Mouse (Mus musculus): ENCODE measurements at regions not wholly inside any gene's neighbourhood (a gene's known extent, or its start where the extent isn't known, plus 50 kb on each side); places are given as distances from the start of the nearest gene placed in this dataset.

GRCm38 (mm10) chr7:78102396-78102795, 635.4 kb downstream of the Ntrk3 start:
- DNase-seq (ENCODE audit: low spot score), result no peak
- Histone ChIP-seq H3K27ac (ENCODE audit: low read depth, low read length) (no peak overlapping the region), H3K4me2 (ENCODE audit: low read depth, low read length, poor library complexity, severe bottlenecking) (no peak overlapping the region), H3K27me3 (ENCODE audit: insufficient read depth, low read length) (no peaks in the 10 kb centered on the region; the same call in 1 of the 2 replicates), H3K4me1 (ENCODE audit: insufficient read depth, low read length) (no peaks in the 10 kb centered on the region), H3K4me3 (ENCODE audit: low read depth, low read length) (no peak overlapping the region), H3K9me3 (ENCODE audit: low read length) (no peaks in the 10 kb centered on the region), H3K9ac (replicated peaks; ENCODE audit: low read length, poor library complexity, severe bottlenecking) (no peak overlapping the region), H3K36me3 (ENCODE audit: insufficient read depth, low read length) (no peaks in the 10 kb centered on the region)
- no peak for ATAC-seq (ENCODE audit: low FRiP score)
- TF ChIP-seq CTCF (IDR thresholded peaks at IDR 0.05), result no peak
- WGBS, result 88% methylated on average over 3 of the region's 3 CpGs

GRCm38 (mm10) chr7:78086566-78087008, 651.2 kb downstream of the Ntrk3 start:
- Histone ChIP-seq H3K4me2 (ENCODE audit: low read depth, low read length, poor library complexity, severe bottlenecking) (0 out of 2 replicates have a peak overlapping the region, but pooled peaks have one; percentile 6), H3K27ac (ENCODE audit: low read depth, low read length) (no peak overlapping the region), H3K27me3 (ENCODE audit: insufficient read depth, low read length) (no peaks in the 10 kb centered on the region), H3K4me3 (ENCODE audit: low read depth, low read length) (no peak overlapping the region), H3K36me3 (ENCODE audit: insufficient read depth, low read length) (no peaks in the 10 kb centered on the region), H3K9me3 (ENCODE audit: low read length) (no peaks in the 10 kb centered on the region), H3K4me1 (ENCODE audit: insufficient read depth, low read length) (peaks cover 5% of the 10 kb centered on the region), H3K9ac (replicated peaks; ENCODE audit: low read length, poor library complexity, severe bottlenecking) (no peak overlapping the region)
- peak; percentile 57 for DNase-seq (ENCODE audit: low spot score)
- WGBS, result 58% methylated on average over 4 of the region's 4 CpGs
- no peak for TF ChIP-seq CTCF (IDR thresholded peaks at IDR 0.05)
- no peak for ATAC-seq (ENCODE audit: low FRiP score)

- Histone ChIP-seq H3K27ac (ENCODE audit: low read depth, low read length) (no peak overlapping the region), H3K27me3 (ENCODE audit: insufficient read depth, low read length) (no peaks in the 10 kb centered on the region), H3K36me3 (ENCODE audit: insufficient read depth, low read length) (no peaks in the 10 kb centered on the region), H3K4me1 (ENCODE audit: insufficient read depth, low read length) (peaks cover 5% of the 10 kb centered on the region), H3K4me2 (ENCODE audit: low read depth, low read length, poor library complexity, severe bottlenecking) (0 out of 2 replicates have a peak overlapping the region, but pooled peaks have one; percentile 6), H3K9me3 (ENCODE audit: low read length) (no peaks in the 10 kb centered on the region), H3K4me3 (ENCODE audit: low read depth, low read length) (no peak overlapping the region), H3K9ac (replicated peaks; ENCODE audit: low read length, poor library complexity, severe bottlenecking) (no peak overlapping the region)
- no peak for TF ChIP-seq CTCF (IDR thresholded peaks at IDR 0.05)
- 51% methylated on average over 11 of the region's 11 CpGs for WGBS
- DNase-seq (ENCODE audit: low spot score) (peak; percentile 50), ATAC-seq (ENCODE audit: low FRiP score) (no peak)
These were observed 651.8 kb downstream of the Ntrk3 start for GRCm38 (mm10) chr7:78085783-78086565.

- H3K9me3 ChIP-seq (ENCODE audit: low read length), result no peaks in the 10 kb centered on the region
- H3K4me3 ChIP-seq (ENCODE audit: low read depth, low read length), result no peak overlapping the region
- H3K27ac ChIP-seq (ENCODE audit: low read depth, low read length), result no peak overlapping the region
- no peak overlapping the region for H3K4me2 ChIP-seq (ENCODE audit: low read depth, low read length, poor library complexity, severe bottlenecking)
- no peak for ATAC-seq (ENCODE audit: low FRiP score)
- H3K4me1 ChIP-seq (ENCODE audit: insufficient read depth, low read length), result no peaks in the 10 kb centered on the region
- H3K27me3 ChIP-seq (ENCODE audit: insufficient read depth, low read length), result no peaks in the 10 kb centered on the region
- no peaks in the 10 kb centered on the region for H3K36me3 ChIP-seq (ENCODE audit: insufficient read depth, low read length)
- WGBS, result 95% methylated on average over 1 of the region's 1 CpGs
- DNase-seq (ENCODE audit: low spot score), result no peak
- TF ChIP-seq CTCF (IDR thresholded peaks at IDR 0.05), result no peak
- no peak overlapping the region for H3K9ac ChIP-seq (replicated peaks; ENCODE audit: low read length, poor library complexity, severe bottlenecking)
These were observed 658.1 kb downstream of the Ntrk3 start for GRCm38 (mm10) chr7:78079708-78080107.

- Histone ChIP-seq H3K27ac (ENCODE audit: low read depth, low read length) (no peak overlapping the region), H3K9ac (replicated peaks; ENCODE audit: low read length, poor library complexity, severe bottlenecking) (no peak overlapping the region), H3K4me3 (ENCODE audit: low read depth, low read length) (no peak overlapping the region), H3K4me1 (ENCODE audit: insufficient read depth, low read length) (no peaks in the 10 kb centered on the region), H3K9me3 (ENCODE audit: low read length) (no peaks in the 10 kb centered on the region), H3K4me2 (ENCODE audit: low read depth, low read length, poor library complexity, severe bottlenecking) (no peak overlapping the region), H3K27me3 (ENCODE audit: insufficient read depth, low read length) (no peaks in the 10 kb centered on the region), H3K36me3 (ENCODE audit: insufficient read depth, low read length) (no peaks in the 10 kb centered on the region)
- TF ChIP-seq CTCF (IDR thresholded peaks at IDR 0.05), result no peak
- no peak for DNase-seq (ENCODE audit: low spot score)
- no peak for ATAC-seq (ENCODE audit: low FRiP score)
- 83% methylated on average over 7 of the region's 7 CpGs for WGBS
These were observed 666.7 kb downstream of the Ntrk3 start for GRCm38 (mm10) chr7:78071131-78071530.

- no peak overlapping the region for H3K27ac ChIP-seq (ENCODE audit: low read depth, low read length)
- no peak for TF ChIP-seq CTCF (IDR thresholded peaks at IDR 0.05)
- H3K4me3 ChIP-seq (ENCODE audit: low read depth, low read length), result no peak overlapping the region
- H3K9ac ChIP-seq (replicated peaks; ENCODE audit: low read length, poor library complexity, severe bottlenecking), result no peak overlapping the region
- WGBS, result 84% methylated on average over 1 of the region's 1 CpGs
- H3K4me2 ChIP-seq (ENCODE audit: low read depth, low read length, poor library complexity, severe bottlenecking), result no peak overlapping the region
- no peak for DNase-seq (ENCODE audit: low spot score)
- H3K4me1 ChIP-seq (ENCODE audit: insufficient read depth, low read length), result no peaks in the 10 kb centered on the region
- no peaks in the 10 kb centered on the region for H3K9me3 ChIP-seq (ENCODE audit: low read length)
- no peaks in the 10 kb centered on the region for H3K27me3 ChIP-seq (ENCODE audit: insufficient read depth, low read length)
- H3K36me3 ChIP-seq (ENCODE audit: insufficient read depth, low read length), result no peaks in the 10 kb centered on the region
- no peak for ATAC-seq (ENCODE audit: low FRiP score)
These were observed 676.2 kb downstream of the Ntrk3 start for GRCm38 (mm10) chr7:78061631-78062030.

Measured in midbrain, postnatal 0 days (tissue).